Mouse (Mus musculus) lung, embryonic 16.5 days (tissue): ENCODE measurements around the gene Pgm2l1. TPM values are rescaled to one million over a fixed set of nuclear protein-coding genes. Genes with fewer than 3 reads are reported as not detected.

Experiments
- ATAC-seq: fragments of 200-750 bp; cut with Nextera tagmentation; 2 replicates; pipeline ENCODE4 v1.8.0; 2017; ENCODE audit warnings: low read depth, mild to moderate bottlenecking, moderate library complexity
- H3K27ac ChIP-seq: fragments of 300-500 bp; sonication (generic); 2 replicates; pipeline ENCODE4 v1.5.1; 2014; ENCODE audit warnings: mild to moderate bottlenecking, control low read depth, low read length
- H3K27me3 ChIP-seq: fragments of 300-500 bp; sonication (generic); 2 replicates; pipeline ENCODE4 v1.6.1; 2014; ENCODE audit warnings: low read depth, low read length, mixed read lengths; ENCODE audit not compliant: control insufficient read depth, insufficient read depth
- H3K36me3 ChIP-seq: fragments of 300-500 bp; sonication (generic); 2 replicates; pipeline ENCODE4 v1.6.1; 2014; ENCODE audit warnings: low read length; ENCODE audit not compliant: control insufficient read depth, insufficient read depth
- H3K4me1 ChIP-seq: fragments of 300-500 bp; sonication (generic); replicated peaks from 2 replicates; pipeline ENCODE4 v1.6.1; 2014; ENCODE audit warnings: low read length, mixed read lengths; ENCODE audit not compliant: control insufficient read depth, insufficient read depth
- H3K4me2 ChIP-seq: fragments of 300-500 bp; sonication (generic); 2 replicates; pipeline ENCODE4 v1.6.1; 2014; ENCODE audit warnings: low read depth, low read length, control low read depth
- H3K4me3 ChIP-seq: fragments of 300-500 bp; sonication (generic); 2 replicates; pipeline ENCODE4 v1.5.1; 2014; ENCODE audit warnings: mild to moderate bottlenecking, low read length, control low read depth
- H3K9ac ChIP-seq: fragments of 300-500 bp; sonication (generic); 2 replicates; pipeline ENCODE4 v1.6.1; 2014; ENCODE audit warnings: low read length, control low read depth
- H3K9me3 ChIP-seq: fragments of 300-500 bp; sonication (generic); 2 replicates; pipeline ENCODE4 v1.6.1; 2016; ENCODE audit warnings: low read length; ENCODE audit not compliant: control insufficient read depth
- WGBS: fragments of 180-500 bp; shearing (Covaris S2); extraction: QIAGEN DNeasy Blood & Tissue Kit; methylation state at CpG from one replicate; pipeline ENCODE4 v1.1.7; 2014; 5-methylcytosine and 5-hydroxymethylcytosine counted together
- polyA plus RNA-seq: library from polyadenylated mRNA; unstranded; fragments of >200 nt; fragmentation: Nextera tagmentation; extraction: Ambion mirVana; gene quantifications from 2 replicates; pipeline ENCODE4 v1.2.1, GENCODE M21; 2015

Gene Pgm2l1
- polyA plus RNA-seq, 1 experiment from 2014 or later = 2.0 TPM

DNA sequence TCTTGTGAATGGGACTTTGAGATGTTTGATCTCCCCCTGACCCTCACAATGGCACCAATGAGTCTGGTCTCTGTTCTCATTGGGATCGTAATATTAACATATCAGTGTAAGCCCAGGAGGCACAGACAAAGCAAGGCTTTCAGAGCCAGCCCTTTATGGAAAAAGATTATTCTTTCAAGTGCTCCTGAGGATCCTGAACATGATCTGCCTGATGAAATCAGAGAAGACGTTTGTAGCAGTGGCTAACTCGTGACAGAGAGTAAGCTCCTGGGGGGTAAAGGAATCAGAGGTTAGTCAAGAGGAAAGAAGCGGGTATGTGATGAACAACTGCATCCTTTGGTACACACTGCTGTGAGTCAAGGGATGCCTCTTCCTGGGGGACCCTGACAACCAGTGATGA is 37.0 kb upstream of the Pgm2l1 start:
- no peak overlapping the region for H3K9ac ChIP-seq
- H3K9me3 ChIP-seq = no peaks in the 10 kb centered on the region
- H3K4me1 ChIP-seq = no peaks in the 10 kb centered on the region
- WGBS = 51% methylated on average over 4 of the region's 4 CpGs
- H3K36me3 ChIP-seq = no peaks in the 10 kb centered on the region
- no peak for ATAC-seq
- H3K27ac ChIP-seq = no peak overlapping the region
- no peaks in the 10 kb centered on the region for H3K27me3 ChIP-seq
- H3K4me2 ChIP-seq = no peak overlapping the region
- H3K4me3 ChIP-seq = no peak overlapping the region

DNA sequence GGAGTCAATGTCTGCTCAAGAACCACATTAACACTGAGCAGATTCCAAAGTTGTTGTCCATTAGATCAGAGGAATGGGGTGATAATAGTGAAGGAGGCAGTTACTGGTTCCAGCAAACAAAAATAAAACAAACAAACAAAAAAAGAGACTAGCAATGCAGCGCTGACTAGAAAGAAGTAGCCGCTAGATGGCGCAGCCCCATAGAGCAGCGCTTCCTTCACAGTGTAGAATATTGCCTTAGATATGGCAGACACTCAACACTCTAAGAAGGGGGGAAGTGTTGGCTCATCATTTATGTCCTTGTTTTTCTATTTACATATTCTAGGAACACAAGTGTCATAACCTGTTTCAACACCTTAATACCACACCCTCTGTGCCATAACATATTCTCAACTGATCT is 36.4 kb upstream of the Pgm2l1 start:
- Histone ChIP-seq H3K9me3 (no peaks in the 10 kb centered on the region), H3K36me3 (no peaks in the 10 kb centered on the region), H3K4me2 (no peak overlapping the region), H3K9ac (no peak overlapping the region), H3K4me3 (no peak overlapping the region), H3K27ac (no peak overlapping the region), H3K4me1 (no peaks in the 10 kb centered on the region), H3K27me3 (no peaks in the 10 kb centered on the region)
- WGBS = 7% methylated on average over 4 of the region's 4 CpGs
- ATAC-seq = peak; percentile 45; the same call in 1 of the 2 replicates

DNA sequence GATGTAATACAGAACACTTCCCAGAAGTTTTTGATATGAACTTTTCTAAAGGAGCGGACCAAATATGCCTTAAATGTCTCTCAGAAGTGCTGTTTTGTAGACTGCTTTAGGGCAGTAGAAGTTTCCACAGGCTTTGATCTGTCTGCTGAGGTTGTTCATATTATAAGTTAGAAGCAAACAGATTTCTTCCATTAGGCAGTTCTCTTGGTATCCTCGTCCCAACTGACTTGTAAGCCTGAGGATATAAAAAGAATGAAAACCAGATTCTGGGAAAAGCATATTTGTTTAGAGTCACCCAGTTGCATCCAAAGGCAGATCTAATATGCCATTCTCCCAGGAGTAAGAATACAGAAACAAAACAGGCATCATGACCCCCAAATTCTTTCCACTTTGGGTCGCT is 26.0 kb upstream of the Pgm2l1 start:
- Histone ChIP-seq H3K9ac (no peak overlapping the region), H3K9me3 (no peaks in the 10 kb centered on the region), H3K4me3 (no peak overlapping the region), H3K27ac (no peak overlapping the region), H3K4me2 (no peak overlapping the region), H3K27me3 (no peaks in the 10 kb centered on the region), H3K4me1 (no peaks in the 10 kb centered on the region), H3K36me3 (no peaks in the 10 kb centered on the region)
- ATAC-seq = no peak
- 84% methylated on average over 3 of the region's 3 CpGs for WGBS

DNA sequence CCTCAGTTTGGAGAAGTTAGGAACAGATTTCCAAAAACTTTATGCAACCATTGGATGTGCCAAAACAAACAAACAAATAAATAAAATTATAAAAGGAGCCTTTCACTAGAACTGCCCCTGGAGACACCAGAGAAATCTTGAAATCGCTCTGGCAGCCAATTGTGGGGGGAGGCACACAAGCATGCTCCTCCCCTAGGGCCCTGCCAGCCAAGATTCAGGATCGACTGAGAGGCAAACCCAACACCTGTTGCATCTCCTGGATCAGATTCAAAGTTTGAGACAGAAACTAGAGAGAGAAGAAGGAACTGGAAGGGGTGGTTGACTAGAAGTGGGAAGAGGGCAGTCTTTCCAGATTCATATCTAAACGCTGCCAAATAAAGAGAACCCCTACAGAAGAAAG is 23.6 kb upstream of the Pgm2l1 start:
- no peaks in the 10 kb centered on the region for H3K27me3 ChIP-seq
- H3K36me3 ChIP-seq = no peaks in the 10 kb centered on the region
- 57% methylated on average over 3 of the region's 3 CpGs for WGBS
- no peak overlapping the region for H3K9ac ChIP-seq
- H3K4me1 ChIP-seq = no peaks in the 10 kb centered on the region
- H3K27ac ChIP-seq = no peak overlapping the region
- no peaks in the 10 kb centered on the region for H3K9me3 ChIP-seq
- no peak for ATAC-seq
- no peak overlapping the region for H3K4me2 ChIP-seq
- no peak overlapping the region for H3K4me3 ChIP-seq

DNA sequence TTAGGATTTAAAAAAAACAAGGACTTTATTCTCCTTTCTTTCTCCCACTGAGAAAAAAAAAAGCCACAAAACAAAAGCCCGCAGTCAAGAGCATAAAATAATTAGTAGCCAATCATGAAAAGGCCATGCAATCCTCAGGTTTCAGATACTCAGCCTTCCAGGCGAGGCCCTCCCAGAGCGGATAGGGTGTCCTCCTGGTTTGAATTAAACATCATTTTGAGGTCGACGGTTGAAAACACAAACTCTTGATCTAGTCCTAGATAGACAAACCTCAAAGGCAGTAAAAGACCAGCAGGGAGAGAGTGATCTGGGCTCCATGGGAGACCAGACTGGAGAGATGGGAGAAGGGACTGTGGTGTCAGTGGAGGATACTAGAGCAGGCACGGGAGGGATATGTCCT is 22.3 kb upstream of the Pgm2l1 start:
- ATAC-seq = no peak
- Histone ChIP-seq H3K4me1 (no peaks in the 10 kb centered on the region), H3K27me3 (no peaks in the 10 kb centered on the region), H3K4me3 (no peak overlapping the region), H3K36me3 (no peaks in the 10 kb centered on the region), H3K4me2 (no peak overlapping the region), H3K9me3 (no peaks in the 10 kb centered on the region), H3K27ac (no peak overlapping the region), H3K9ac (no peak overlapping the region)
- 72% methylated on average over 6 of the region's 6 CpGs for WGBS

DNA sequence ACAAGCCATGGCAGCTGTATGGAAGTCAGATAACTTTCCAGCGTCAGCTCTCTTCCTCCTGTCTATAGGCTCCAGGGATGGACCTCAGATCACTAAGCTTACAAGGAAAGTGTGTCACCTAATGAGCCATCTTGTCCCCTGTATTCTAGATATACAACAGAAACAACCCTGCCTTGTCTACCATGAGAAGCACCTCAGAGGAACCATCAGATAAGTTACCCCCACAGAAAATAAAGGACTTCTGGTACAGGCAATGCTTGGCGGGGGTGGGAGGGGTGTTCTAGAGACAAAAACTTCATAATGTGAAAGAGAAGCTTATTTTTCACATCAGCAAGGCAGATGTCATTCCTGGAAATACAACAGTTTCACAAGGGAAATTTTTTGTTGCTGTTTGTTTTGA is 21.1 kb upstream of the Pgm2l1 start:
- no peak overlapping the region for H3K4me3 ChIP-seq
- H3K27ac ChIP-seq = no peak overlapping the region
- no peak for ATAC-seq
- 82% methylated on average over 2 of the region's 2 CpGs for WGBS
- H3K9me3 ChIP-seq = no peaks in the 10 kb centered on the region
- H3K36me3 ChIP-seq = no peaks in the 10 kb centered on the region
- no peaks in the 10 kb centered on the region for H3K4me1 ChIP-seq
- H3K4me2 ChIP-seq = no peak overlapping the region
- H3K27me3 ChIP-seq = no peaks in the 10 kb centered on the region
- H3K9ac ChIP-seq = no peak overlapping the region

DNA sequence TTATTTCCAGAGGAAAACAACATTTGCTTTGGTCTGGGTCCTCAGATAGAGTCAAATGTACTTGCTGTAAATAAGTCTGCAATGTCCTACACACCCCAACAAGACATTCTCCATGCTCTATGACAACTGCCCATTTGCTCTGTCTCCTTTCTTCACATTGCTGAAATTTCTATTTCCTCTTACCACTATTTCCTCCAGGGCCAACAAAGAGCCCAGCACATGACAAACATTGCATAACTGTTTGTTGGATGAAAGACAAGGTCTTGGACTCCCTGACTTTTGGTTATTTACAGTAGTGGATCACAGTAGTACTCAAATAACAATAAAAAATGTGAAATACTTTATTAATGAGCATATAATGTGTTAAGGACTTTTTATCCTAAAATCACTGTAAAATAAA is 19.3 kb upstream of the Pgm2l1 start:
- Histone ChIP-seq H3K4me1 (no peaks in the 10 kb centered on the region), H3K9me3 (no peaks in the 10 kb centered on the region), H3K27ac (no peak overlapping the region), H3K27me3 (no peaks in the 10 kb centered on the region), H3K4me2 (no peak overlapping the region), H3K4me3 (no peak overlapping the region), H3K36me3 (no peaks in the 10 kb centered on the region), H3K9ac (no peak overlapping the region)
- ATAC-seq = no peak

DNA sequence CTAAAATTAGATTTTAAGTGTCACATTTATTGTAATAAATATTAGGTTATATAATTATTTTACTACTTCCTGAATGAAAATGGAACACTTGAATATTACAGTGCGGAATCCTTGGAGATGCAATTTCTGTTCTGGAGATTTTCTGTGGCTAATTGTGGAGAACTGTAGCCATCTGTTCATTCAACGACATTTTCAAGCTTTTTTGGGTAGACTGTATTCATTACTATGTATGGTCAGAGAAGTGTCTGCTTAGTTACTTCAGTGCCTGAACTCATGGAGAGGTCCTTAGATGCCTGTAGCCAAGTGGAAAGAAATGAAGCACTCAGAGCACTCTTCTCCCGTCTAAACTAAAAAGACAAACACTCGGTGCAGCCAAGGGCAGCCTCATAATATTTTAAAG is 12.9 kb upstream of the Pgm2l1 start:
- Histone ChIP-seq H3K4me3 (no peak overlapping the region), H3K27ac (no peak overlapping the region), H3K9me3 (no peaks in the 10 kb centered on the region), H3K4me2 (no peak overlapping the region), H3K4me1 (no peaks in the 10 kb centered on the region; the same call in 1 of the 2 replicates), H3K9ac (no peak overlapping the region), H3K36me3 (no peaks in the 10 kb centered on the region), H3K27me3 (no peaks in the 10 kb centered on the region)
- 56% methylated on average over 4 of the region's 4 CpGs for WGBS
- ATAC-seq = no peak

DNA sequence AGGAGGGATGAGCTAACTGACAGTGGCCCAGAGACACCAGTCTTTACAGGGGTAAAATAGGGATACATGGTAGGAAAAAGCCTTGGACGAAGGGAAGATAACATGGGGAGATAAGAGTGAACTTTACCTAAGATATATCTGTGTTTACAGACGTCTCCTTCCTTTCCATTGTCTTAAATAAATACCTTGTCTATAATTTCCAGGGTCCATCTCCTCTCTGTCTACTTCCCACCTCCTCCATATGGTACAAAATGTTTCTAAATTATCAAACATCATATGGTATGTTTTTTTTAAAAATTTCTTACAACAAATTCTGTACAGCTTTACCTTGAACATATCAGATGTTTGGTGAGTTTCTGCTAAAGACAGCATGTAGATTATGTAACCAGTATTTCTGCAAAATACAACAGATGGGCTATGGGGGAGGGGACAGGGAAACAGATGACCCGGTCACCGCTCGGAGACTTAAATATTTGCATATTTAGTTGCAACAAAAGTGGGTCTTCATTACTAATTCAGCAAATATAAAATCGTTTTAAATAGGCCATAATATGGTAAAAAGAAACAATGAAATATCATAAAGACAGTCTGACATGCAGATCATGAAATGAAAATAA is 12.0 kb upstream of the Pgm2l1 start:
- H3K4me1 ChIP-seq = no peaks in the 10 kb centered on the region; the same call in 1 of the 2 replicates
- no peak for ATAC-seq
- H3K4me3 ChIP-seq = no peak overlapping the region
- H3K27me3 ChIP-seq = no peaks in the 10 kb centered on the region
- no peak overlapping the region for H3K9ac ChIP-seq
- no peaks in the 10 kb centered on the region for H3K9me3 ChIP-seq
- no peaks in the 10 kb centered on the region for H3K36me3 ChIP-seq
- H3K27ac ChIP-seq = no peak overlapping the region
- WGBS = 40% methylated on average over 6 of the region's 6 CpGs
- H3K4me2 ChIP-seq = no peak overlapping the region

DNA sequence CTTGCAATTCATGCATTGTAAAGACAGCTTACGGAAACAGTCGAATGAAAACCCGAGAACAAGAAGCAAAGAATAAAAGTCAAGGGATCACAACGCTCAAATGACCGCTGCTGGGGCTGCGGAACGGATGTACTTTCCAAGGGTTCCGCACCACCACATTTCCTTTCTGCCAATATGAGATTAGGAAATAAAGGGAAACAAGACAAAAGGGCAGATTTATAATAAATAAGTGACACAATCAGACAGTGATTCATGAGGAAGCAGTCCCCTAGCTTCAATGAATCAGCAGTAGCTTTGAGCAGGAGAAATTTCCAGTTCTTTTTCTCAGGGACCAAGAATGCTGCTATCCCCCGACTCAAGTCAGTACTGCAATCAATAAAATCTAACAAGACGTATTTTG is 11.2 kb upstream of the Pgm2l1 start:
- no peak overlapping the region for H3K4me2 ChIP-seq
- 55% methylated on average over 10 of the region's 10 CpGs for WGBS

More for the DNA sequence above, 11.2 kb upstream of the Pgm2l1 start:
- Histone ChIP-seq H3K36me3 (no peaks in the 10 kb centered on the region), H3K4me1 (no peaks in the 10 kb centered on the region; the same call in 1 of the 2 replicates), H3K9ac (no peak overlapping the region), H3K9me3 (no peaks in the 10 kb centered on the region), H3K27ac (no peak overlapping the region), H3K4me3 (no peak overlapping the region), H3K27me3 (no peaks in the 10 kb centered on the region)
- ATAC-seq = no peak
